Mouse (Mus musculus) forebrain, embryonic 12.5 days (tissue): ENCODE measurements around the gene Iars. TPM values are rescaled to one million over a fixed set of nuclear protein-coding genes. Genes with fewer than 3 reads are reported as not detected.

Source experiments
- ATAC-seq: fragments of 200-750 bp; cut with Nextera tagmentation; 2 replicates; pipeline ENCODE4 v1.8.0; 2017; ENCODE audit warnings: moderate TSS enrichment; ENCODE audit not compliant: low FRiP score
- H3K27ac ChIP-seq: fragments of 300-500 bp; sonication (generic); 2 replicates; pipeline ENCODE4 v1.5.1; 2016; ENCODE audit warnings: mild to moderate bottlenecking
- H3K27me3 ChIP-seq: fragments of 300-500 bp; sonication (generic); 2 replicates; pipeline ENCODE4 v1.6.1; 2016; ENCODE audit warnings: mild to moderate bottlenecking
- H3K36me3 ChIP-seq: fragments of 300-500 bp; sonication (generic); replicated peaks from 2 replicates; pipeline ENCODE4 v1.6.1; 2016; ENCODE audit warnings: mild to moderate bottlenecking
- H3K4me1 ChIP-seq: fragments of 300-500 bp; sonication (generic); 2 replicates; pipeline ENCODE4 v1.6.1; 2016
- H3K4me2 ChIP-seq: fragments of 300-500 bp; sonication (generic); 2 replicates; pipeline ENCODE4 v1.6.1; 2016; ENCODE audit warnings: mild to moderate bottlenecking, moderate library complexity
- H3K4me3 ChIP-seq: fragments of 300-500 bp; sonication (generic); replicated peaks from 2 replicates; pipeline ENCODE4 v1.5.1; 2016; ENCODE audit warnings: mild to moderate bottlenecking
- H3K9ac ChIP-seq: fragments of 300-500 bp; sonication (generic); 2 replicates; pipeline ENCODE4 v1.6.1; 2016; ENCODE audit warnings: mild to moderate bottlenecking
- H3K9me3 ChIP-seq: fragments of 300-500 bp; sonication (generic); 2 replicates; pipeline ENCODE4 v1.6.1; 2016
- WGBS: fragments of 180-500 bp; shearing (Covaris S2); methylation state at CpG from one replicate; pipeline ENCODE4 v1.1.7; 2016; 5-methylcytosine and 5-hydroxymethylcytosine counted together
- polyA plus RNA-seq: library from polyadenylated mRNA; unstranded; fragments of >200 nt; fragmentation: Nextera tagmentation; extraction: Ambion mirVana; gene quantifications from 2 replicates; pipeline ENCODE4 v1.2.1, GENCODE M21; 2016

Gene Iars
- polyA plus RNA-seq, result 96.2 and 102 TPM in 2 replicates

DNA sequence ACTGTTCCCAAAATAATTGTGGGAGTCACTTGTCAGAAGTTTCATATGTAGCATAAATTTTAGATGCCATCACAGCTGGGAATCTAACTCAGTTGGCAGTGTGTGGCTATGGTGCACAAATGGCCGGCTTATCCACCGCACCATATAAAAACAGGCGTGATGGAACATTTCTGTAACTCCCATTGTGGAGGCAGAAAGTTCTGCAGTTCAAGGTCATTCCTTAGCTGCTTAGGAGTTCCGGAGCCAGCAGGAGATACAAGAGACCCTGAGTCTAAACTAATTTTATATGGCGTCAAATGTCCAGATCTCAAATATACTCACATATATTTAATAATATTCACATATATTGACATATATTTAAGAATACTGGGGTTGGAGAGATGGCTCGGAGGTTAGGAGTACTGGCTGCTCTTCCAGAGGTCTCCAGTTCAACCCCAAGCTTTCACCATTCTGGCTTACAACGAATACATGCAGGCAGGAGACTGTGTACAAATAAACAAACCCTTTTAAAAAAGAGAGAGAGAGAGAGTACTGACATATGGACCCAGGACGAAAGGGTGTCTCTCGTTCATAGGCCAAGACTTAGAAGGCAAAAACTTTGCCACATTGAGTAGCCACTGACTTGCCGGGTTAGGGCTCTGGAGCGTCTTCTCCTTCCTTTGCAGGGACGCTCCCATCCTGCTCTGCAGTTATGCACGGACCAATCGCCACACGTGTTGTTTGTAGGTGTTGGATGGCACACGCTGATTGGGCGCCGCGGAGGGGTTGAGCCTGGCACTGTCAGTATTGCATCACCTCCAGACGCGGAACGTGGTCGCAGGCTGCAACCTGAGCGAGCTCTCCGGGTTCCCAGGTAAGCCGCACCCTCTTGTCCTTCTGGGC lies at the start of gene Iars:
Gene Iars (plus strand): TSS at position 750 of the 882 bp plus-strand sequence.
- peak within 1 kb of the TSS; percentile 82 for H3K9ac ChIP-seq
- H3K27me3 ChIP-seq, result no peaks in the 10 kb centered on the region
- peak within 1 kb of the TSS; percentile 86 for H3K4me3 ChIP-seq
- H3K36me3 ChIP-seq, result peaks cover 23% of the 10 kb centered on the region
- no peaks in the 10 kb centered on the region for H3K9me3 ChIP-seq
- peak; percentile 100 for ATAC-seq
- 6% methylated on average over 26 of the region's 26 CpGs for WGBS
- peak within 1 kb of the TSS; percentile 50 for H3K27ac ChIP-seq
- peak within 1 kb of the TSS; percentile 78 for H3K4me2 ChIP-seq
- H3K4me1 ChIP-seq, result peaks cover 21% of the 10 kb centered on the region

DNA sequence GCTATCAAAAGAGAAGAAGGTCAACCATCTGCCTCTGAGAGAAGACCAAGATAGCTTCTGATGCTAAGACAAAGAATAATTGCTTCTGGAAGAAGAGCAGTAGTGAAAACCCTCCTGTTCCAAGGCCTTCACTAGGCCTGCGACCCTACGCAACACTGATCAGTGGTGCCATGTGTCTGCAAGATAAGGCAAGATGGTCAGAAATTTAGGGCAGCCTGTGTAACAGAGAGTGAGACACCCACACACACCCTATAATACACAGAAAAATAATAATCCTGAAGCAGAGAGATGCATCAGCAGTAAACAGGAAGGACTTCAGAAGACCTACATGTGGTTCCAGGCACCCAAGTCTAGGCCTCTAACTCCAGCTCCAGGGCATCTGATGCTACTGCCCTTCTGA lies 41.9 kb upstream of the Iars start:
- H3K4me2 ChIP-seq, result no peak overlapping the region
- no peaks in the 10 kb centered on the region for H3K9me3 ChIP-seq
- H3K4me3 ChIP-seq, result no peak overlapping the region
- no peaks in the 10 kb centered on the region for H3K4me1 ChIP-seq
- no peak for ATAC-seq
- H3K9ac ChIP-seq, result no peak overlapping the region
- 96% methylated on average over 2 of the region's 2 CpGs for WGBS
- H3K36me3 ChIP-seq, result 0 out of 2 replicates have a peak, but pooled peaks cover 3% of the 10 kb centered on the region
- H3K27ac ChIP-seq, result no peak overlapping the region
- no peaks in the 10 kb centered on the region for H3K27me3 ChIP-seq

DNA sequence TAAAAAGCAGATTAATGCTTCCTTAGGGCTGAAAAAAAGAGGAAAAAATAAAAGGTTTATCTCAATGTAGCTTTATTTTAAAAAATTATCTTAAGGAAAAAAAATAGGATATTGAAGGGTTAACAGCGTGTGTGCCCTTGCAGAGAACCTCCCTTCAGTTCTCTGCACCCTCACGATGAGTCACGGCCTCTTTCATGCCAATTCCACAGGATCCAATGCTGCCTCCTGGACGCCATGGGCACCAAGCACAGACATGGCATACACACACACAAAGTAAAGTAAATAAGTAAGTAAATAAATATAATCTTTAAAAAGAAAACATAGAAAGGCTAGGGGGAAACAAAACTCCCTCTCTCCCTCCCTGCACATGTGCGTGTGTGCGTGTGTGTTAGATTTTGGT lies 39.2 kb upstream of the Iars start:
- Histone ChIP-seq H3K9ac (no peak overlapping the region), H3K27me3 (no peaks in the 10 kb centered on the region), H3K4me1 (no peaks in the 10 kb centered on the region), H3K9me3 (no peaks in the 10 kb centered on the region), H3K36me3 (no peaks in the 10 kb centered on the region), H3K4me2 (no peak overlapping the region), H3K27ac (no peak overlapping the region), H3K4me3 (no peak overlapping the region)
- 75% methylated on average over 6 of the region's 6 CpGs for WGBS
- no peak for ATAC-seq

- Histone ChIP-seq H3K9me3 (no peaks in the 10 kb centered on the region), H3K4me3 (no peak overlapping the region), H3K27me3 (no peaks in the 10 kb centered on the region), H3K4me2 (no peak overlapping the region), H3K36me3 (no peaks in the 10 kb centered on the region), H3K4me1 (no peaks in the 10 kb centered on the region), H3K27ac (no peak overlapping the region), H3K9ac (no peak overlapping the region)
- no peak for ATAC-seq
Observed at GRCm38 (mm10) chr13:49643669-49644362, 38.1 kb upstream of the Iars start.

DNA sequence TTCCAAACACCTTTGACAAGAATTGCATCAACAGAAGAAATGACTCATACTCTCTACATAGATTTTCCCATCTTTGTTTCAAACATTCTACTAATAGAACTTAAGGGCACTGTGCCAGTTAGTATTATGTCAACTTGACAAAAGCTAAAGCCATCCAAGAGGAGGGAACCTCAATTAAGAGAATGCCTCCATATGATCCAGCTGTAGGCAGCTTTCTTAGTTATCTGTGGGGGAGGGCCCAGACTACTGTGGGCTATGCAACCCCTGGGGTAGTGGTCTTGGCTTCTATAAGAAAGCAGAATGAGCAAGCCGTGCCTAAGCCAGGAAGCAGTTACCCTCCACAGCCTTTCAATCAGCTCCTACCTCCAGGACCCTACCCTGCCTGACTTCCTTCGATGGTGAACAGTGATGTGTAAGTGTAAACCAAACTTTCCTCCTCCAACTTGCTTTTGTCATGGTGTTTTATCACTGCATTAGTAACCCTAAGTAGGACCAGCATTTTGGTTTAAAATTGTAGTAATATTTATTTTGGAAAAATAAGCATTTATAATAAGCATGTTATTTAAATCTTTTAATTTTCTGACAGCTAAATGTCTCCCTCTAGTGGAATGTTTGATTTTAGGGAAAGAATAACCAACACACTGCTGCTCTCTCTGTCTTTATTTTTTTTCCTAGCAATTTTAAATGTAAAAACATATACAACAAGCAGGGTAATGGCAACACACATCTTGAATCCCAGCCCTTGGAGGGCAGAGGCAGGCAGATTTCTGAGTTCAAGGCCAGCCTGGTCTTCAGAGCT lies 37.0 kb upstream of the Iars start:
- Histone ChIP-seq H3K4me3 (no peak overlapping the region), H3K36me3 (no peaks in the 10 kb centered on the region), H3K27me3 (no peaks in the 10 kb centered on the region), H3K4me1 (no peaks in the 10 kb centered on the region), H3K4me2 (no peak overlapping the region), H3K9ac (no peak overlapping the region), H3K9me3 (no peaks in the 10 kb centered on the region), H3K27ac (no peak overlapping the region)
- ATAC-seq, result no peak
- 70% methylated on average over 2 of the region's 2 CpGs for WGBS

GRCm38 (mm10) chr13:49646019-49646418 lies 35.9 kb upstream of the Iars start:
- no peak overlapping the region for H3K4me2 ChIP-seq
- H3K27me3 ChIP-seq, result no peaks in the 10 kb centered on the region
- H3K9ac ChIP-seq, result no peak overlapping the region
- 89% methylated on average over 1 of the region's 1 CpGs for WGBS
- H3K9me3 ChIP-seq, result no peaks in the 10 kb centered on the region
- no peaks in the 10 kb centered on the region for H3K36me3 ChIP-seq
- ATAC-seq, result no peak
- H3K4me3 ChIP-seq, result no peak overlapping the region
- H3K4me1 ChIP-seq, result no peaks in the 10 kb centered on the region
- no peak overlapping the region for H3K27ac ChIP-seq

- Histone ChIP-seq H3K4me2 (peak overlapping the region; percentile 72), H3K9me3 (no peaks in the 10 kb centered on the region), H3K4me1 (peaks cover 18% of the 10 kb centered on the region), H3K4me3 (no peak overlapping the region), H3K36me3 (peaks cover under 1% of the 10 kb centered on the region), H3K9ac (no peak overlapping the region), H3K27me3 (no peaks in the 10 kb centered on the region), H3K27ac (no peak overlapping the region)
- ATAC-seq, result no peak
- WGBS, result 38% methylated on average over 2 of the region's 2 CpGs
Observed at GRCm38 (mm10) chr13:49651136-49651535, 30.8 kb upstream of the Iars start.

DNA sequence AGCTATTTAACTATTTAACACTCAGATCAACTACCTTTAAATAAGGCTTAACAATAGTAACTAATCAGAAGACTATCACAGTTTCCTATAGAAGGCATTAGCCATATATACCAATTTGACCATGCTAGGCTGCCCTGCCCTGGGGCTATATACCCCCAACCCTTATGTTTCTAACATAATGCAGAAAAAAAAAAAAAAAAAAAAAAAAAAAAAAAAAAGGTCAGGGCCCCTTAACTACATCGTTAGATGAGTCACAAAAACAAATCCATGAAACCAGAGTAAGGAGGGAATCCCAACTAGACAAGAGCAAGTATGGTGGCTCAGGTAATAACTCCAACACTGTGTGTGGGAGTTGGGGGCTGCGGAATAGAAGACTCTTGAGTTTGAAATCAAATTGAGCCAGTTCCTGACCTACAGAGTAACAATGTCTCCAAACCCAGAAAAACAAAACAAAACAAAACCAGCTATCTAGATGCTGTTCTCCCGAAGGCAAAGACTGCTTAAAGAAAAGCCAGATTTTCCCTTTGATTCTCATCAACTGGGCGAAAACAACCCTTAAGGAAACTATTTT lies 30.0 kb upstream of the Iars start:
- WGBS, result 2% methylated on average over 4 of the region's 4 CpGs
- no peak for ATAC-seq
- H3K27me3 ChIP-seq, result no peaks in the 10 kb centered on the region
- H3K4me3 ChIP-seq, result peak overlapping the region; percentile 76
- H3K9me3 ChIP-seq, result no peaks in the 10 kb centered on the region
- peak overlapping the region; percentile 61 for H3K9ac ChIP-seq
- H3K27ac ChIP-seq, result no peak overlapping the region
- peak overlapping the region; percentile 72 for H3K4me2 ChIP-seq
- peaks cover 18% of the 10 kb centered on the region for H3K4me1 ChIP-seq
- peaks cover 2% of the 10 kb centered on the region for H3K36me3 ChIP-seq

GRCm38 (mm10) chr13:49652481-49653179 lies 29.3 kb upstream of the Iars start, which contains the start of the genes Cenpp and Nol8:
Gene Cenpp, minus strand, starts transcription at chr13:49652785.
Gene Nol8, plus strand, starts transcription at chr13:49653078.
- WGBS, result under 1% methylated on average over 68 of the region's 68 CpGs
- peak within 1 kb of the TSS; percentile 76 for H3K4me3 ChIP-seq
- H3K27me3 ChIP-seq, result no peaks in the 10 kb centered on the region
- peaks cover 5% of the 10 kb centered on the region for H3K36me3 ChIP-seq
- ATAC-seq, result peak; percentile 100
- H3K9me3 ChIP-seq, result no peaks in the 10 kb centered on the region
- peak within 1 kb of the TSS; percentile 61 for H3K9ac ChIP-seq
- peaks cover 18% of the 10 kb centered on the region for H3K4me1 ChIP-seq
- H3K27ac ChIP-seq, result 0 out of 2 replicates have a peak within 1 kb of the TSS, but pooled peaks have one; percentile 42
- H3K4me2 ChIP-seq, result peak within 1 kb of the TSS; percentile 81

- H3K27me3 ChIP-seq, result no peaks in the 10 kb centered on the region
- WGBS, result 1% methylated on average over 16 of the region's 16 CpGs
- peak overlapping the region; percentile 61 for H3K9ac ChIP-seq
- 0 out of 2 replicates have a peak overlapping the region, but pooled peaks have one; percentile 5 for H3K27ac ChIP-seq
- peak overlapping the region; percentile 81 for H3K4me2 ChIP-seq
- no peaks in the 10 kb centered on the region for H3K9me3 ChIP-seq
- peak; percentile 76 for ATAC-seq
- peak overlapping the region; percentile 76 for H3K4me3 ChIP-seq
- H3K4me1 ChIP-seq, result peaks cover 18% of the 10 kb centered on the region
- peaks cover 5% of the 10 kb centered on the region for H3K36me3 ChIP-seq
Observed at GRCm38 (mm10) chr13:49653180-49653541, 28.7 kb upstream of the Iars start.

- Histone ChIP-seq H3K27ac (no peak overlapping the region), H3K4me3 (no peak overlapping the region), H3K9ac (no peak overlapping the region), H3K4me2 (no peak overlapping the region), H3K9me3 (no peaks in the 10 kb centered on the region), H3K4me1 (peaks cover 7% of the 10 kb centered on the region), H3K27me3 (no peaks in the 10 kb centered on the region), H3K36me3 (peaks cover 42% of the 10 kb centered on the region)
- no peak for ATAC-seq
- WGBS, result 89% methylated on average over 2 of the region's 2 CpGs
Observed at GRCm38 (mm10) chr13:49677793-49678192, 4.1 kb upstream of the Iars start.
